Mouse (Mus musculus) lung, adult 2 months (tissue): ENCODE data around the gene Fbxw7.

Experiments used
- CTCF ChIP-seq: fragments of 200-500 bp; IDR thresholded peaks from 2 replicates; pipeline ENCODE4 v1.5.1; 2011; ENCODE audit warnings: mild to moderate bottlenecking, low read length, control low read depth; ENCODE audit not compliant: insufficient read depth
- POLR2A ChIP-seq: fragments of 200-500 bp; IDR thresholded peaks from 2 replicates; pipeline ENCODE4 v1.6.1; 2011; ENCODE audit warnings: low read depth, mild to moderate bottlenecking, control low read depth, low read length, borderline replicate concordance; ENCODE audit errors: extremely low read depth

- TF ChIP-seq POLR2A (no peak), CTCF (no peak)
Observed at GRCm38 (mm10) chr3:85005257-85005656, 190.2 kb downstream of the Fbxw7 start.
